Mouse (Mus musculus): Measurements from ENCODE around the gene Nab1. TPM values are rescaled to one million over a fixed set of nuclear protein-coding genes. Genes with fewer than 3 reads are reported as not detected.
"Not testable (repeated sequence)": the region's sequence is repeated elsewhere in the genome, so short reads cannot be mapped to it uniquely, and the experiment has no call there.

Gene Nab1
- total RNA-seq (2017), result 40.1 and 46.2 TPM in 2 replicates

- ATAC-seq (replicated peaks; ENCODE audit: low read depth, poor library complexity, severe bottlenecking), result peak; percentile 58
Observed at GRCm38 (mm10) chr1:52500314-52500981, at the start of gene Nab1. Nab1 (minus strand) TSS chr1:52500679.

DNA sequence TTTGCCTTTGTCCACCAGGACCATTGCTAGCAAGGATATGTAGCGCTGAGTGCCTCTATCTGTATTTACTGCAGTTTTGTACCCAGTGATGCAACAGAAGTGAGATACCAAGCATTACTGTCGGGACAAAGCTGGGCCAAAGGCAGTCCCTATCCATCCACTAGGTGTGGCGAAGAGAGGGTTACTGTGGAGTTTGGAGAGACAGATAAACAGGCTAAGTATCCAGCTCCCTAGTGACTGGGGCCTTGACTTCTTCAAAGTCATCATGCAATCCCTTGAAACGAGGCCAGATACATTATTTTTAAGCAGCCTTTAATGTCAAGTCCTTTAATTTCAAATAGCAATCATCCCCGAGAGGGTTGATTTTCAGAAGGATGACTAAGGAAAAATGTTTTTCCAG, 47.0 kb upstream of the Nab1 start:
- no peak for ATAC-seq (replicated peaks; ENCODE audit: low read depth, poor library complexity, severe bottlenecking)

DNA sequence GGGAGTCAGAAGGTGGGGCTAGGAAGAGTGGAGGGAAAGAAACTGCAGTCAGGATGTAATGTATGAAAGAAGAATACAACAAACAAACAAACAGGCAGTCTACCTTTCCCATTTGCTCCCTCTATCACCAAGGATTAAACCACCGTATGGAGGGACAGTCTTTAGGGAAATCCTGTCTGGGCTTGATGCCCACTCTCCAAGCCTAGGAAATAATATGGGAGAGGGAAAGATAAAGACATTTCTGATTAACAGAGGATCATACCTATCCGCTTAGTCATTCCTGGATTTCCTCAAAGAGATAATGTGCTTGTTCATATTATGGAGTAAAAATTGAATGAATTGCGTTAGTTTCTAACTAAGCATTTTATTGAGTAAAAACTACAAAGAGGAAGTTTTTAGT, 46.3 kb upstream of the Nab1 start:
- no peak for ATAC-seq (replicated peaks; ENCODE audit: low read depth, poor library complexity, severe bottlenecking)

DNA sequence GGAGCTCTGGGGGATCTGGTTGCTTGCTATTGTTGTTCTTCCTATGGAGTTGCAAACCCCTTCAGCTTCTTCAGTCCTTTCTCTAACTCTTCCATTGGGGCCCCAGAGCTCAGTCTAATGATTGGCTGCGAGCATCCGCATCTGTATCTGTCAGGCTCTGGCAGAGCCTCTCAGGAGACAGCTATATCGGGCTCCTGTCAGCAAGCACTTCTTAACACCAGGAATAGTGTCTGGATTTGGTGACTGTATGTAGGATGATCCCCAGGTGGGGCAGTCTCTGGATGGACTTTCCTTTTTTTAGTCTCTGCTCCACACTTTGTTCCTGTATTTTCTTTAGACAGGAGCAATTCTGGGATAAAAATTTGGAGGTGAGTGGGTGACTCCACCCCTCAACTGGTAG, 39.6 kb upstream of the Nab1 start:
- not testable (repeated sequence) for ATAC-seq (replicated peaks; ENCODE audit: low read depth, poor library complexity, severe bottlenecking)

DNA sequence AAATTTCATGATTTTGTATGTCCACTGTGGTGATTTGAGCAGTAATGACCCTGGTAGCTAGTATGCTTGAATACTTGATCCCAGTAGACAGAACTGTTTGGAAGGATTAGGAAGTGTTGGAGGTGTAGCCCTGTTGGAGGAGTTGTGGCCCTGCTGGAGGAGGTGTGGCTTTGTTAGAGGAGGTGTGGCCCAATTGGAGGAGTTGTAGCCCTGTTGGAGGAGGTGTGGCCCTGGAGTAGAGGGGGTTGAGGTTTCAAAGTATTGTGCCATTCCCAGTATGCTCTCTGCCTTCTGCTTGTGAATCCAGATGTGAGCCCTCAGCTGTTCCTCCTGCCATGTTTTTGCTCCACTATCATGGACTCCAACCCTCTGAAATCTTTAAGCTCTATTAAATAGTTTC, 29.5 kb upstream of the Nab1 start:
- 0 out of 2 replicates have a peak, but pooled peaks have one; percentile 32 for ATAC-seq (replicated peaks; ENCODE audit: low read depth, poor library complexity, severe bottlenecking)

DNA sequence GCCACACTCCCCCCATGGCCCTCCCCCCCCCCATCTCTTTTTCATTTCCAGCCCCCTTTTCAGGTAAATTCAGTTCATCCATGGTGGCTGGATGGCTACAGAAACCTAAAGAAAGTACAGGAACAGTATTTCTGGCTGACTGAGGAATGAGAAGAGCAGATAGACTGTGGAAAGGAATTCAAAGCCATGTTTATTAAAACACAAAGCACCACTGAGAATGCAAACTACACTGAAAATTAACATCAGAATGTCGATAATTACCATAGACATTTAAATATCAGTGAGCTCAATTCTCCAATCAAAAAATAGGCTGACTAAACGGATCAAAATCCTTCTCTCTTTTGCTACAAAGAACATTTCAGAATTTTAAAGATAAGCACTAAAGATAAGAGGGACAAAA, 27.2 kb upstream of the Nab1 start:
- no peak for ATAC-seq (replicated peaks; ENCODE audit: low read depth, poor library complexity, severe bottlenecking)

DNA sequence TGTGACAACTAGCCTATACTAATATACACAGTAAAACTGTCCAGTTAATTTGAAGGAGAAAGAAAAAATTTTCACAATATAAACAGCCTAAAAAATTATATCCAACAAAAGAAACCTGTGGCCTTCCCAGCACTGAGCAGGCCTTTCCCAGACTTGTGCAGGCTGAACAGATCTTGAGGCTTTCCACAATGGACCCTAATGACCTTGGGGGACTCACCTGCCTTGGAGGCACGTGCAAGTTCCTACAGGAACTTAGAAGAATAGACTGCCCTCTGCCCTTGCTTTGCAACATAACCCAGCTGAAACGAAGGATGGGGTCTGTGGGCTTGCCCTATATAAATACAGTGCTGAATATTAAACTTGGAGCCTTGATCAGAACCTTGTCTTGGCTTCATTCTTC, 26.8 kb upstream of the Nab1 start:
- ATAC-seq (replicated peaks; ENCODE audit: low read depth, poor library complexity, severe bottlenecking), result no peak

- ATAC-seq (replicated peaks; ENCODE audit: low read depth, poor library complexity, severe bottlenecking), result no peak
Observed at GRCm38 (mm10) chr1:52524663-52525062, 24.2 kb upstream of the Nab1 start.

- no peak for ATAC-seq (replicated peaks; ENCODE audit: low read depth, poor library complexity, severe bottlenecking)
Observed at GRCm38 (mm10) chr1:52524150-52524549, 23.7 kb upstream of the Nab1 start.

GRCm38 (mm10) chr1:52521436-52521993, 21.0 kb upstream of the Nab1 start:
- ATAC-seq (replicated peaks; ENCODE audit: low read depth, poor library complexity, severe bottlenecking), result peak; percentile 58; the same call in 1 of the 2 replicates

DNA sequence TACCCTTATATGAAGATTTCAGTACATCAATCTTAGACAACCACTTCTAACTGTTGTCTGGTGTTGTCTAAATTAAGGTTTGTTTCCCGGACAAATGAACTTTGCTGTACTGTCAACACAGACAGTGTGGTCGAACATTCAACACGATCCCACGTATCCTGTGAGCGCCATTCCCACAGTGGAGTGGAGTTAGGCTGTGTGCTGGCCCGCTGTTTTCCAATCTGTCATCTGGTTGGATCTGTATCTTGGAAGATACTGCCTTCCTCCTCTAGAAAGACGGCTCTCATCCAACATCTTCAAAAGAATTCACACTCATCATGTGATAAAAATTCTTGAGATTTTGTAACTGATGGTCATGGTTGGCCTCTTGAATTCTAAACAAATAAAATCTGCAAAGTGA, 19.7 kb upstream of the Nab1 start:
- ATAC-seq (replicated peaks; ENCODE audit: low read depth, poor library complexity, severe bottlenecking), result no peak

DNA sequence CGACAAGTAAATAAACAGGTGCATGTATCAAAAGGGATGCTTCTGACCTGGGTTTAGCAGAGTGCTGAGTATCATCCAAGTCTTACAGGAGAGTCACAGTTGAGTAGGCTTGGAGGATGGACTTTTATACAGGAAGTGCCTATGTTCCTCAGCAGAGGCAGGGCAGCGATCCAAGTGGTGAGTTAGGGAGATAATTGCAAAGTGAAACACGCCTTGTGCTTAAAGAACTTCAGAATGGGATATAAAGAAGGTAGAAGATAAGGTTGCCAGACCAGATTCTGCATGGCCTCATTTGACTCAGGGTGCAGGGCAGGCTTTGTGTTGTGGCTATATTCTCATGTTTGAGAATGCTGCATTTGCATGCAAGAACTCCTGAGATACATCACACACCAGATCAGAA, 14.8 kb upstream of the Nab1 start:
- ATAC-seq (replicated peaks; ENCODE audit: low read depth, poor library complexity, severe bottlenecking), result peak; percentile 82

DNA sequence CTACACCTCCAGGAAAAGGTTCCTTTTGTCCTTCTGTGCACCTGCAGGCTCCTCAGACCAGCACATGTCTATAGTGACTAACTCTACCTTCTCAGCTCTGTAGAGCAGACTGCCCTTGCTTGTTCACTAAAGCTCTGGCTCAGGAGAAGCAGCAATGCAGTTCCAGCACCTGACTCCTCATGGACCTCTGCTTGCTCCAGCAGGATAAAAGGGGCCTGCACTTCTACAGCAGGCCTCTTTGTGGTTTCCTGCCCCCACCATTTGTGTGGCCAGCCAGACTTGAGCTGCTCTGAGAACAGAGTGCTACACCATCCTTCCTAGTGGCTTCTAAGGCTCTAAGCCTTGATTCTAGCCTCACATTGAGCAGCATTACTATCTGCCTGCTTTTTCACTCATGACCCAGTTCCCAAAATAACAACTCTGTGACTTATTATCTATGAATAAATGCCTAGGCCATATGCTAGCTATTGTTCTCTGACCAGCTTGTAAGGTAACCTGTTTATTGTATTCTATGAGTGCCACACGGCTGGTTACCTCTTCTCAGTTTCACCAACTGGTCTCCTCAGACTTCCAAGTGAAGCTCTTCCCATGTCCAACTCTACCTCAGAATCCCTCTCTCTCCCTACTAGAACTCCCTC, 11.4 kb upstream of the Nab1 start:
- peak; percentile 80 for ATAC-seq (replicated peaks; ENCODE audit: low read depth, poor library complexity, severe bottlenecking)

DNA sequence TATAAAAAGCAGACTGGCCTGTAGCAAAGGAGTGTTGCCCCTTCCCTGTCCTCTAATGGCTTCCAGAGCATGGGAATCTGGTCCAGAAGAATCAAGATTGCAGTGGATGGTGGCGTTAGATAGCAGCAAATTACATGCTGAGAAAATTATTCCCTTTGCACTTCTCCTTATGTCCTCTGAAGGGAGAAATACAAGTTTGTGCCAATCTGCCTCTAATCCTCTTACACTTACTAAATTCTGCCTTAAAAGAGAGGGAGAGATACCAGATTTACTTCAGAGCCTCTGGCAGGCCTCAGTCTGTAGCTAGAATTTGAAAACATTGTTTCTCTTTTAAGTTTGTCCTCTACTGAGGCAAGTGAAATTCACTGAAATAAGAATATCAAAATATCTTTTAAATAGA, 5.7 kb upstream of the Nab1 start:
- ATAC-seq (replicated peaks; ENCODE audit: low read depth, poor library complexity, severe bottlenecking), result no peak

DNA sequence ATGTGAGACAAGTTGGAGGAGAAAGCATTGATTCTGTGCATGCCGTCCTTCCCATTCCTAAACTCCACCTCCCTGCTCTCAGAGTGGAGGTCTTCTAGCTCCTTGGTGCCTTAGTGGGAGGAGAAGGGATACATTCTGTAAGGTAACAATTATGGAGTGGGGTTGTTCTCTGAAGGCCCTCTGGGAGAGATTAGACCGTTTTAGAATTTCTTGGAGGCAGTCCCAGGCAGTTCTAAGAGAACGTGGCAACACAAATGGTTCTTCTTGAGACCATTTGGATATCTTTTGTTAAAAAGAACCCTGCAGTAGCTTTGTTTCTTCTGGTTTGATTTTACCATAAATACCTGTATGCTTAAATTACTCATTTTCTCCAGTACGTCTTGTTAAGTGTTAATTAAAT, 1.8 kb upstream of the Nab1 start:
- ATAC-seq (replicated peaks; ENCODE audit: low read depth, poor library complexity, severe bottlenecking), result no peak

DNA sequence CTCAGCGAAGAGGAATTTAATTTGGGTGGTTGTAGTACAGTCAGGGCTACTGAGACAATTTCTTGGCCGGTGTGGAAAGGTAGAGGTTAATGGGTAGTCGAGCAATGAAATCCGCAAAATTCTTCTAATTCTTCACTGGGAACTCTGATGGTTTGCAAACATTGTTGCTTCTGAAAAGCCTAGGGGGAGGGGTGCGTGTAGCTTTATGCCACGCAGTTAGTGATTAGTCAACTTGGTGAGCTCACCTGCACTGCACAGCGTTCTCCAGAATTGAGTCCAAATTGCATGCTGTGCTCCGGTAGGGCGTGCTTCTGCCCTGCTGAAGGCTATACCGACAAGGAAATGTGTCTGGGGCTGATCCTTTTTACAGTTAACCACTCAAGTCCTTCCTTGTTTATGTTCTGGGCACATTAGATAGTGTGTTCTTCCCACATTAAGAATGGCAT, 1.2 kb upstream of the Nab1 start:
- peak; percentile 50 for ATAC-seq (replicated peaks; ENCODE audit: low read depth, poor library complexity, severe bottlenecking)

DNA sequence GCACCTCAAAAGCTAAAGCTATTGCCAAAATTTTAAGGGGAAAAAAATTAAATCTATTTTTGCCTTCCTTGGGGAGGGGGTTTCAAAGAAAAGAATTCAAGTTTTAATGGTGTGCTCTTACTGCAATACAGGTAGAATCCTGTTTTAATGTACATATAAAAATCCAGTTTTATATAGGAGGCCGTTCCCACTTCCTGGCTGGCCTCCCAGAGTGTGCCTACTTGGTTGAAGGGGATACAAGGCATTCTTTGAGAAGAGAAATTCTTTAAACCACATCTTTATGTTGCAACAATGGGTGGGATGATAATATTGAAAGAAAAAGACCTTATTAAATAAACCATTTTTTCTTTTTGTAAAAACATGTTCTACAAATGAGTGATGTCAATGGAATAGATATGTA, 611 bp upstream of the Nab1 start:
- ATAC-seq (replicated peaks; ENCODE audit: low read depth, poor library complexity, severe bottlenecking), result no peak

- ATAC-seq (replicated peaks; ENCODE audit: low read depth, poor library complexity, severe bottlenecking), result peak; percentile 48
Observed at GRCm38 (mm10) chr1:52499601-52500313, 722 bp downstream of the Nab1 start.

DNA sequence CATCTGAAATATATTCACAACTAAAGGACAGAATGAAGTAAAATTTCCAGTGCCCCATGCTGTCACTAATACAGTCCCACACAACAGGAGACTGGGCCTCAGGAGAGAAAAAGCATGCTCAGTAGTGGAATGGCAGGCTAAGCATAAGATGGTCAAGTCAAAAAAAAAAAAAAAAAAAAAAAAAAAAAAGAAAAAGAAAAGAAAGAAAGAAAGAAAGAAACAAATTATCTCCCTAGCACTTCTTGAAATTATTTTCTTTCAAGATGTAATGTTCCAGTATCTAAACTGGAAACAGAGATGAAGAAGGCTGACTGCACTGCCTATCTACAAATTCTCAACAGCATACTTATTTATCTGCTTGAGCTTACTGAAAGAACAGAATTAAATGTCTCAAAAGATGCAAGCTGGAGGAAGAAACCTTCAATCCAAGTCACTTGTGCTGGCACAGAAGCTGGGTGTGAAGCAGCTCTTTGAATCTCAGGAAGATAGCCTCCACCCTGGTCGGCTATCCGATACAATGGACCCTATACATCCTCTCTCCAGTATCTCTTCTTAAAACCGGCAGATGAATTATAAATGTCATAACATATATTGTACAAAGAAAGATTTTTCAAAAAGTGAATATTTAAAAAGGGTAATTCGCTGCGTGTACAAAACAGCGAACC, 1.6 kb downstream of the Nab1 start:
- no peak for ATAC-seq (replicated peaks; ENCODE audit: low read depth, poor library complexity, severe bottlenecking)

- ATAC-seq (replicated peaks; ENCODE audit: low read depth, poor library complexity, severe bottlenecking), result peak; percentile 62
Observed at GRCm38 (mm10) chr1:52489538-52490181, 10.8 kb downstream of the Nab1 start.

Data from common myeloid progenitor, adult 5-6 weeks (primary cell).